Mouse (Mus musculus): Measurements from ENCODE around the gene Serpinb9d. TPM values are rescaled to one million over a fixed set of nuclear protein-coding genes. Genes with fewer than 3 reads are reported as not detected.
"Not testable (repeated sequence)": the region's sequence is repeated elsewhere in the genome, so short reads cannot be mapped to it uniquely, and the experiment has no call there.

Serpinb9d gene
- not detected for total RNA-seq (2021)

- DNase-seq (ENCODE audit: low spot score): no peak
These were observed at the start of gene Serpinb9d for GRCm38 (mm10) chr13:33192659-33193058. Gene Serpinb9d (plus strand): TSS chr13:33192959.

GRCm38 (mm10) chr13:33159642-33160041 is 33.1 kb upstream of the Serpinb9d start, which contains the start of gene Serpinb9c:
Gene Serpinb9c (minus strand): TSS chr13:33159742.
- intact Hi-C loops (cut with DNase I): no loop called here
- DNase-seq (ENCODE audit: low spot score): no peak

More at GRCm38 (mm10) chr13:33192659-33193058, at the start of gene Serpinb9d:
- intact Hi-C loops (cut with DNase I): no loop called here

- intact Hi-C loops (cut with DNase I); DNase-seq (ENCODE audit: low spot score): not testable (repeated sequence)
These were observed 2.3 kb upstream of the Serpinb9d start for GRCm38 (mm10) chr13:33190486-33190885.

GRCm38 (mm10) chr13:33199740-33200139 is 7.0 kb downstream of the Serpinb9d start:
- DNase-seq (ENCODE audit: low spot score): no peak
- intact Hi-C loops (cut with DNase I): no loop called here

- intact Hi-C loops (cut with DNase I); DNase-seq (ENCODE audit: low spot score): not testable (repeated sequence)
These were observed 56.6 kb downstream of the Serpinb9d start, which contains the start of gene Serpinb9e for GRCm38 (mm10) chr13:33249312-33249711. Gene Serpinb9e (plus strand): TSS chr13:33249612.

Other genes with a start within 250 kb of the Serpinb9d start
- gene Serpinb6b, start 227.8 kb upstream of the Serpinb9d start, total RNA-seq (2021): 10 to 100 TPM; 32.7 to 37.4 TPM
- gene Serpinb9, start 189.7 kb upstream of the Serpinb9d start, total RNA-seq (2021): 1 to 10 TPM; 9.0 to 9.8 TPM
- gene Serpinb9b, start 165.5 kb upstream of the Serpinb9d start, total RNA-seq (2021): under 1 TPM in 1 of 2 experiments, not detected in 1; 0.20 TPM
- gene Serpinb1b, start 114.4 kb upstream of the Serpinb9d start, total RNA-seq (2021): not detected
- gene Serpinb9c, start 33.2 kb upstream of the Serpinb9d start, total RNA-seq (2021): not detected
- gene Serpinb9e, start 56.7 kb downstream of the Serpinb9d start, total RNA-seq (2021): not detected
- not detected for gene Serpinb9f, start 131.1 kb downstream of the Serpinb9d start, total RNA-seq (2021)
- gene Gm11397, start 202.8 kb downstream of the Serpinb9d start, total RNA-seq (2021): not detected

All from heart, postnatal 25 days (tissue).